Mouse (Mus musculus) liver, embryonic 11.5 days (tissue): Measurements from ENCODE around the gene Trex1. TPM values are rescaled to one million over a fixed set of nuclear protein-coding genes. Genes with fewer than 3 reads are reported as not detected.

Source experiments
- ATAC-seq: fragments of 200-750 bp; cut with Nextera tagmentation; replicated peaks from 2 replicates; pipeline ENCODE4 v1.8.0; 2017; ENCODE audit warnings: moderate number of reproducible peaks, mild to moderate bottlenecking, moderate TSS enrichment, moderate library complexity; ENCODE audit not compliant: low FRiP score
- DNase-seq: peaks from one replicate; pipeline ENCODE4 v3.0.0-alpha.2; 2017; ENCODE audit warnings: low spot score
- H3K27ac ChIP-seq: fragments of 300-500 bp; sonication (generic); 2 replicates; pipeline ENCODE4 v1.5.1; 2014; ENCODE audit warnings: mild to moderate bottlenecking, low read depth, low read length, control low read depth
- H3K27me3 ChIP-seq: fragments of 300-500 bp; sonication (generic); replicated peaks from 2 replicates; pipeline ENCODE4 v1.6.1; 2014; ENCODE audit warnings: low read length, mixed read lengths; ENCODE audit not compliant: control insufficient read depth, insufficient read depth
- H3K36me3 ChIP-seq: fragments of 300-500 bp; sonication (generic); 2 replicates; pipeline ENCODE4 v1.6.1; 2014; ENCODE audit warnings: mild to moderate bottlenecking, low read length, moderate library complexity, mixed read lengths; ENCODE audit not compliant: control insufficient read depth, insufficient read depth
- H3K4me1 ChIP-seq: fragments of 300-500 bp; sonication (generic); replicated peaks from 2 replicates; pipeline ENCODE4 v1.6.1; 2014; ENCODE audit warnings: low read length, mixed read lengths; ENCODE audit not compliant: control insufficient read depth, insufficient read depth
- H3K4me2 ChIP-seq: fragments of 300-500 bp; sonication (generic); 2 replicates; pipeline ENCODE4 v1.6.1; 2014; ENCODE audit warnings: mild to moderate bottlenecking, control low read depth, moderate library complexity
- H3K4me3 ChIP-seq: fragments of 300-500 bp; sonication (generic); 2 replicates; pipeline ENCODE4 v1.5.1; 2014; ENCODE audit warnings: low read depth, low read length, control low read depth
- H3K9ac ChIP-seq: fragments of 300-500 bp; sonication (generic); 2 replicates; pipeline ENCODE4 v1.6.1; 2014; ENCODE audit warnings: low read depth, low read length, control low read depth
- H3K9me3 ChIP-seq: fragments of 300-500 bp; sonication (generic); 2 replicates; pipeline ENCODE4 v1.6.1; 2016; ENCODE audit warnings: low read length, inconsistent platforms, mixed read lengths; ENCODE audit not compliant: control insufficient read depth
- WGBS: fragments of 180-500 bp; shearing (Covaris S2); extraction: QIAGEN DNeasy Blood & Tissue Kit; methylation state at CpG from one replicate; pipeline ENCODE4 v1.1.7; 2014; 5-methylcytosine and 5-hydroxymethylcytosine counted together
- polyA plus RNA-seq: library from polyadenylated mRNA; unstranded; fragments of >200 nt; fragmentation: Nextera tagmentation; extraction: Ambion mirVana; gene quantifications from 2 replicates; pipeline ENCODE4 v1.2.1, GENCODE M21; 2014

The Trex1 gene
- polyA plus RNA-seq, 1 experiment from 2014 or later: 9.7 TPM

- Histone ChIP-seq H3K4me3 (no peak overlapping the region), H3K36me3 (no peaks in the 10 kb centered on the region), H3K9me3 (no peaks in the 10 kb centered on the region), H3K9ac (no peak overlapping the region), H3K27me3 (no peaks in the 10 kb centered on the region), H3K4me2 (no peak overlapping the region), H3K27ac (no peak overlapping the region), H3K4me1 (peaks cover 17% of the 10 kb centered on the region)
- ATAC-seq (no peak), DNase-seq (no peak)
- WGBS: 74% methylated on average over 9 of the region's 9 CpGs
Observed at GRCm38 (mm10) chr9:109008081-109008480, 51.5 kb downstream of the Trex1 start.

Other genes starting within 250 kb of the Trex1 start
- gene Celsr3, start 233.4 kb downstream of the Trex1 start, polyA plus RNA-seq: 0.08 and 0.22 TPM in 2 replicates
- 9.0 and 10.5 TPM in 2 replicates for gene Slc26a6, start 206.5 kb downstream of the Trex1 start, polyA plus RNA-seq
- gene Tmem89, start 145.1 kb downstream of the Trex1 start, polyA plus RNA-seq: not detected in 2 replicates
- 547 and 583 TPM in 2 replicates for gene Uqcrc1, start 123.1 kb downstream of the Trex1 start, polyA plus RNA-seq
- 0.16 and 0.69 TPM in 2 replicates for gene Col7a1, start 106.1 kb downstream of the Trex1 start, polyA plus RNA-seq
- gene Ucn2, start 73.7 kb downstream of the Trex1 start, polyA plus RNA-seq: not detected in 2 replicates
- gene Pfkfb4, start 68.0 kb downstream of the Trex1 start, polyA plus RNA-seq: 7.4 and 9.1 TPM in 2 replicates
- 33.7 and 34.3 TPM in 2 replicates for gene Shisa5, start 21.2 kb downstream of the Trex1 start, polyA plus RNA-seq
- gene Atrip, start 14.4 kb upstream of the Trex1 start, polyA plus RNA-seq: 24.3 and 28.9 TPM in 2 replicates
- gene Ccdc51, start 22.8 kb upstream of the Trex1 start, polyA plus RNA-seq: 21.9 TPM in 2 replicates
- gene Tma7, start 22.9 kb upstream of the Trex1 start, polyA plus RNA-seq: 716 and 742 TPM in 2 replicates
- 5.8 and 7.4 TPM in 2 replicates for gene Plxnb1, start 35.7 kb upstream of the Trex1 start, polyA plus RNA-seq
- 0.08 TPM in 1 of 2 replicates, not detected in the other for gene Fbxw21, start 102.3 kb upstream of the Trex1 start, polyA plus RNA-seq
- not detected in 2 replicates for gene Fbxw13, start 136.2 kb upstream of the Trex1 start, polyA plus RNA-seq
- not detected in 2 replicates for gene Fbxw20, start 175.0 kb upstream of the Trex1 start, polyA plus RNA-seq
- gene Fbxw14, start 227.9 kb upstream of the Trex1 start, polyA plus RNA-seq: not detected in 2 replicates